Mouse (Mus musculus): Measurements from ENCODE around the gene Vmn1r235. TPM values are rescaled to one million over a fixed set of nuclear protein-coding genes. Genes with fewer than 3 reads are reported as not detected.

Vmn1r235 gene
- not detected in 2 replicates for polyA plus RNA-seq (2012; rRNA removed)

GRCm38 (mm10) chr17:21256111-21256510 is at the start of gene Vmn1r235:
TSS of gene Vmn1r235 (plus strand) at chr17:21256411.

GRCm38 (mm10) chr17:21225787-21226186 is 30.4 kb upstream of the Vmn1r235 start, which contains the start of gene Vmn1r234:
TSS of gene Vmn1r234 (plus strand) at chr17:21226087.

GRCm38 (mm10) chr17:21282642-21283041 is 26.4 kb downstream of the Vmn1r235 start, which contains the start of gene Vmn1r236:
TSS of gene Vmn1r236 (plus strand) at chr17:21282942.

GRCm38 (mm10) chr17:21311565-21311964 is 55.4 kb downstream of the Vmn1r235 start, which contains the start of gene Vmn1r237:
TSS of gene Vmn1r237 (plus strand) at chr17:21311865.

Other genes with a start within 250 kb of the Vmn1r235 start
- gene Zfp160, start 247.5 kb upstream of the Vmn1r235 start, polyA plus RNA-seq (2012; rRNA removed) = 1.1 and 2.2 TPM in 2 replicates
- not detected in 2 replicates for gene Vmn1r234, start 30.3 kb upstream of the Vmn1r235 start, polyA plus RNA-seq (2012; rRNA removed)
- not detected in 2 replicates for gene Vmn1r236, start 26.5 kb downstream of the Vmn1r235 start, polyA plus RNA-seq (2012; rRNA removed)
- gene Vmn1r237, start 55.5 kb downstream of the Vmn1r235 start, polyA plus RNA-seq (2012; rRNA removed) = not detected in 2 replicates
- gene Zfp677, start 127.3 kb downstream of the Vmn1r235 start, polyA plus RNA-seq (2012; rRNA removed) = 0.08 and 0.20 TPM in 2 replicates
- 0.67 and 0.75 TPM in 2 replicates for gene Zfp54, start 166.8 kb downstream of the Vmn1r235 start, polyA plus RNA-seq (2012; rRNA removed)
- 0.33 and 0.44 TPM in 2 replicates for gene Zfp51, start 194.0 kb downstream of the Vmn1r235 start, polyA plus RNA-seq (2012; rRNA removed)
- gene Zfp53, start 232.6 kb downstream of the Vmn1r235 start, polyA plus RNA-seq (2012; rRNA removed) = 2.2 and 2.9 TPM in 2 replicates

All from ovary, adult 2 months (tissue).